11 mouse cellular contexts compared by ENCODE assay signal in the genomic region with DNA sequence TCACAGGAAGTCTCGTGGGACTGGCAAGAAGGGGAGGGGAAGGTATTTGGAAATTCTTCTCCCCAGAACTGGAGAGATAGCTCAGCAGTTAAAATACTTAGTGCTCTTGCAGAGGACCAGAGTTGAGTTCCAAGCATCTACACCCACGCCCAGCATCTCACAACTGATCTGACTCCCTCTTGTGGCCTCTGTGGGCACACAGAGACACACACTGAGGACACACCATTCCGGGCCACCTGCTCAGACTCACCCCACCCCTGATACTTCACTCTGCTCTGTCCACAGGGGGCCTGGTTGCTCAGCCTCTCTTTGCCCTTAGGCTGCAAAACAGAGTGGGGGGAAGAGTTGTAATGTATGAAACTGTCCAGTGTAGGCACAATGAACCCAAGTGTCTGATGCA. TPM values are rescaled to one million over a fixed set of nuclear protein-coding genes. Genes with fewer than 3 reads are reported as not detected.
DNase-seq lines count a peak whose midpoint lies in the region; ATAC-seq and TF ChIP-seq lines count a peak whose summit lies in the region.
"Had no signal": no experiment of that assay in that cellular context is flagged by ENCODE, and none has a peak within 500 bp of the region (broad histone marks: within the 10 kb centered on the region; RNA-seq: fewer than 3 reads in every experiment).

No protein-coding gene starts in this region.

- H3K36me3 ChIP-seq in heart, postnatal 0 days (replicated peaks; ENCODE audit: control insufficient read depth, insufficient read depth, low read length) = no peaks in the 10 kb centered on the region
- no peaks in the 10 kb centered on the region for H3K36me3 ChIP-seq in heart, embryonic 11.5 days (ENCODE audit: control insufficient read depth, insufficient read depth, low read length)
- H3K36me3 ChIP-seq in stomach, postnatal 0 days (ENCODE audit: control insufficient read depth, insufficient read depth, low read length) = no peaks in the 10 kb centered on the region
- H3K36me3 ChIP-seq: heart, embryonic 10.5 days had no signal

- 0 out of 2 replicates have a peak, but pooled peaks have one; percentile 13 for TF ChIP-seq CTCF in heart, postnatal 0 days (IDR thresholded peaks at IDR 0.05; ENCODE audit: low read depth)
- TF ChIP-seq CTCF in stomach, postnatal 0 days (IDR thresholded peaks at IDR 0.05; ENCODE audit: low read depth) = peak; percentile 54

- peaks cover 14% of the 10 kb centered on the region for H3K4me1 ChIP-seq in heart, postnatal 0 days (ENCODE audit: control insufficient read depth, insufficient read depth)
- peaks cover 9% of the 10 kb centered on the region; the same call in 1 of the 2 replicates for H3K4me1 ChIP-seq in heart, embryonic 11.5 days (ENCODE audit: control insufficient read depth, insufficient read depth, low read length)
- peaks cover 3% of the 10 kb centered on the region; the same call in 1 of the 2 replicates for H3K4me1 ChIP-seq in stomach, postnatal 0 days (replicated peaks; ENCODE audit: control insufficient read depth, insufficient read depth)

- no peak overlapping the region for H3K27ac ChIP-seq in heart, postnatal 0 days (ENCODE audit: low read depth)
- no peak overlapping the region for H3K27ac ChIP-seq in heart, embryonic 11.5 days (ENCODE audit: low read depth, low read length)
- no peak overlapping the region for H3K27ac ChIP-seq in stomach, postnatal 0 days (replicated peaks)
- H3K27ac ChIP-seq: heart, embryonic 10.5 days had no signal

- TF ChIP-seq EP300 in heart, postnatal 0 days (IDR thresholded peaks at IDR 0.05; ENCODE audit: low read depth) = no peak
- TF ChIP-seq EP300 in stomach, postnatal 0 days (optimal IDR thresholded peaks at IDR 0.05) = no peak

- H3K4me2 ChIP-seq in heart, postnatal 0 days (ENCODE audit: low read depth, low read length) = no peak overlapping the region
- H3K4me2 ChIP-seq in heart, embryonic 11.5 days = no peak overlapping the region
- no peak overlapping the region for H3K4me2 ChIP-seq in stomach, postnatal 0 days (replicated peaks; ENCODE audit: low read depth)

- H3K4me3 ChIP-seq in heart, postnatal 0 days (ENCODE audit: low read depth, low read length) = no peak overlapping the region
- no peak overlapping the region for H3K4me3 ChIP-seq in heart, embryonic 11.5 days (ENCODE audit: low read depth, low read length)
- no peak overlapping the region for H3K4me3 ChIP-seq in stomach, postnatal 0 days (ENCODE audit: low read depth, low read length)
- H3K4me3 ChIP-seq: heart, embryonic 10.5 days had no signal

- peaks cover 44% of the 10 kb centered on the region for H3K27me3 ChIP-seq in heart, postnatal 0 days (ENCODE audit: control insufficient read depth, insufficient read depth, low read length)
- H3K27me3 ChIP-seq in heart, embryonic 11.5 days (ENCODE audit: control insufficient read depth, insufficient read depth, low read length) = peaks cover 26% of the 10 kb centered on the region
- H3K27me3 ChIP-seq in stomach, postnatal 0 days (ENCODE audit: control insufficient read depth, insufficient read depth, low read length) = no peaks in the 10 kb centered on the region

- no peak for DNase-seq in heart, postnatal 0 days (ENCODE audit: low spot score)
- peak; percentile 20 for DNase-seq in thymus, postnatal 25 days
- no peak for DNase-seq in thymus, postnatal 4 days
- DNase-seq in induced T-regulatory cell, adult 2 months (ENCODE audit: low read depth) = peak; percentile 56
- no peak for DNase-seq in stomach, postnatal 0 days (ENCODE audit: low spot score)
- no peak for DNase-seq in right cerebral cortex, postnatal 36 days (ENCODE audit: low spot score in 2 of 2)
- no peak for DNase-seq in urinary bladder, postnatal 10 days (ENCODE audit: low spot score)
- DNase-seq: lung, postnatal 36 days; right cerebral cortex, postnatal 14 days had no signal

- H3K9me3 ChIP-seq in heart, postnatal 0 days (replicated peaks; ENCODE audit: control insufficient read depth, low read length) = no peaks in the 10 kb centered on the region
- H3K9me3 ChIP-seq in heart, embryonic 11.5 days (replicated peaks; ENCODE audit: control insufficient read depth, low read length) = no peaks in the 10 kb centered on the region
- H3K9me3 ChIP-seq in stomach, postnatal 0 days (ENCODE audit: control insufficient read depth, low read length) = no peaks in the 10 kb centered on the region
- H3K9me3 ChIP-seq: heart, embryonic 10.5 days had no signal

- ATAC-seq in heart, postnatal 0 days (ENCODE audit: insufficient read depth, low read depth) = no peak
- ATAC-seq in heart, embryonic 11.5 days (replicated peaks; ENCODE audit: insufficient number of reproducible peaks, low FRiP score, low TSS enrichment) = no peak
- no peak for ATAC-seq in stomach, postnatal 0 days (ENCODE audit: low FRiP score, low TSS enrichment)

- whole genome bisulfite sequencing in heart, postnatal 0 days = 66% methylated on average over 3 of the region's 3 CpGs
- 65% methylated on average over 3 of the region's 3 CpGs for WGBS in heart, embryonic 11.5 days (ENCODE audit: insufficient replicate concordance)
- 72% methylated on average over 3 of the region's 3 CpGs for WGBS in stomach, postnatal 0 days

- no peak overlapping the region for H3K9ac ChIP-seq in heart, postnatal 0 days (replicated peaks; ENCODE audit: low read depth, low read length)
- H3K9ac ChIP-seq in heart, embryonic 11.5 days (ENCODE audit: low read depth, low read length) = no peak overlapping the region
- no peak overlapping the region for H3K9ac ChIP-seq in stomach, postnatal 0 days (ENCODE audit: low read length)

RNA-seq across cellular contexts. Expression of gene Lrp8, which starts 3.4 kb away (rescaled TPM):
- total RNA-seq in heart, postnatal 0 days (2014; rRNA removed; ENCODE audit: low replicate concordance) = 0.43 TPM in 1 of 2 replicates, not detected in the other
- polyA plus RNA-seq in heart, postnatal 0 days (2015; fragmentation: Nextera tagmentation; extraction: Ambion mirVana) = 0.49 and 0.57 TPM in 2 replicates
- 1.1 and 1.8 TPM in 2 replicates for polyA plus RNA-seq in heart, embryonic 11.5 days (2014; fragmentation: Nextera tagmentation; extraction: Ambion mirVana)
- polyA plus RNA-seq in stomach, postnatal 0 days (2015; fragmentation: Nextera tagmentation; extraction: Ambion mirVana) = 0.85 and 1.3 TPM in 2 replicates

Comparison
In these comparisons a context has a peak if more than half of its experiments do, and no peak if none do; other contexts are left out.
1. DNase-seq: peak in thymus, postnatal 25 days (single experiment) and induced T-regulatory cell, adult 2 months (single experiment); none in heart, postnatal 0 days (single experiment), thymus, postnatal 4 days (single experiment), stomach, postnatal 0 days (single experiment), right cerebral cortex, postnatal 36 days (0 of 2) and urinary bladder, postnatal 10 days (single experiment).